Mouse (Mus musculus): ENCODE results near the gene Aurkb.

Aurkb gene

GRCm38 (mm10) chr11:69036486-69037230 is 8.8 kb upstream of the Aurkb start:
- peak; percentile 88 to 89 for DNase-seq (ENCODE audit: low spot score in 2 of 2)

- peak; percentile 82 to 85 for DNase-seq (ENCODE audit: low spot score in 2 of 2)
These were observed 8.0 kb upstream of the Aurkb start for GRCm38 (mm10) chr11:69037231-69038061.

- DNase-seq (ENCODE audit: low spot score in 2 of 2) = no peak
These were observed 7.3 kb upstream of the Aurkb start for GRCm38 (mm10) chr11:69038173-69038572.

GRCm38 (mm10) chr11:69046395-69046774 is 938 bp downstream of the Aurkb start:
- DNase-seq (ENCODE audit: low spot score in 2 of 2) = peak in 1 of 2 experiments; percentile 38

GRCm38 (mm10) chr11:69047592-69047991 is 2.1 kb downstream of the Aurkb start:
- DNase-seq (ENCODE audit: low spot score in 2 of 2) = no peak

DNA sequence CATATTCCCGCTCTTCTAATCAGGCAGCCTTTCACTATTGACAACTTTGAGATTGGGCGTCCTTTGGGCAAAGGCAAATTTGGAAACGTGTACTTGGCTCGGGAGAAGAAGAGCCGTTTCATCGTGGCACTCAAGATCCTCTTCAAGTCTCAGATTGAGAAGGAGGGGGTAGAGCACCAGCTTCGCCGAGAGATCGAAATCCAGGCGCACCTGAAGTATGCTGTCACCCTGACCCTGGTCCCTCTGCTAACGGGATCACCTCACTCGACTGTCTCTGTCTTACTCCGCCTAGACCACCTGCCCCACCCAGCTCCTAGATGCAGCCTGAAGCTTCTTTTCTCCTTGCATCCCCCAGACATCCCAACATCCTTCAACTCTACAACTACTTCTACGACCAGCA is 2.7 kb downstream of the Aurkb start:
- no peak for DNase-seq (ENCODE audit: low spot score in 2 of 2)

- no peak for DNase-seq (ENCODE audit: low spot score in 2 of 2)
These were observed 5.3 kb downstream of the Aurkb start for GRCm38 (mm10) chr11:69050748-69051147.

GRCm38 (mm10) chr11:69051771-69052170 is 6.3 kb downstream of the Aurkb start:
- no peak for DNase-seq (ENCODE audit: low spot score in 2 of 2)

GRCm38 (mm10) chr11:69052824-69053421 is 7.5 kb downstream of the Aurkb start:
- no peak for DNase-seq (ENCODE audit: low spot score in 2 of 2)

GRCm38 (mm10) chr11:69053848-69054247 is 8.4 kb downstream of the Aurkb start:
- no peak for DNase-seq (ENCODE audit: low spot score in 2 of 2)

- no peak for DNase-seq (ENCODE audit: low spot score in 2 of 2)
These were observed 12.8 kb downstream of the Aurkb start for GRCm38 (mm10) chr11:69058265-69058664.

- peak in 1 of 2 experiments; percentile 32 for DNase-seq (ENCODE audit: low spot score in 2 of 2)
These were observed 13.4 kb downstream of the Aurkb start for GRCm38 (mm10) chr11:69058729-69059356.

GRCm38 (mm10) chr11:69059357-69059974 is 14.0 kb downstream of the Aurkb start, which contains the start of gene Borcs6:
Gene Borcs6 (plus strand): TSS chr11:69059717.
- peak; percentile 80 to 93 for DNase-seq (ENCODE audit: low spot score in 2 of 2)

GRCm38 (mm10) chr11:69059975-69060411 is 14.5 kb downstream of the Aurkb start:
- DNase-seq (ENCODE audit: low spot score in 2 of 2) = peak in 1 of 2 experiments; percentile 71

DNA sequence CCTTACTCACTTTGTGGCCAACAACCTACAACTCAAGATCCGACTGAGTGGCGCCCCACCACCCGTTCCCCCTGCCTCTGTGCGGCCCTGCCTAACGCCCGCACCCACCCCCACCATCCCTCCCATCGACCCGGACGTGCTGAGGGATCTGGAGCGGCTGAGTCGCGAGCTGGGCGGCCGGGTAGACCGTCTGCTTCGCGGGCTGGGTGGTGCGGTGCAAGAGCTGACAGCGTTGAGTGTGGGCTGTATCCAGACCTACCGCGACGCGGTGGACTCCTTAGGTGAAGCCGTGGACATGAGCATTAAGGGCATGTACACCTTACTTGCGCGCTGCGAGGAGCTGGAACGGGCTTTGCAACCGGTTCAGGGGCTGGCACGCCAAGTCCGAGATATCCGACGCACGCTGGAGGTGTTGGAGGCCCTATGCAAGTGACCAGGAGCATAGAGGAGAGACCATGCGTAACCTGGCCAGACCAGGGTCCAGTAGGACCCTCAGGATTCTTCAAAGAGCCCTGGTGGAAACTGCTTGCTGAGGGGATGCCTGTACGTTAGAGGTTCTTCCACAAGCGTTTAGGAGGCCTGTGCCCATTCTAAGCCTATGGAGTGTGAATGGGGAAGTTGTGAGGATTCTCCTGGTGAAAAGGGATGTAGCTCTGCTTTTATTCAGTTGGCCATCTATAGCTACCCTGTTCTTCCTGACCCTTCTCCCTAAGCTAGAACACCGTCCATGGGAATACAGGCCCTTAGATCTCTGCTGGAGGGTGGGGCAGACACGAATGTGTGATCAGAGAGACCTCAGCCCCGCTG is 15.2 kb downstream of the Aurkb start:
- peak; percentile 55 to 66 for DNase-seq (ENCODE audit: low spot score in 2 of 2)

DNA sequence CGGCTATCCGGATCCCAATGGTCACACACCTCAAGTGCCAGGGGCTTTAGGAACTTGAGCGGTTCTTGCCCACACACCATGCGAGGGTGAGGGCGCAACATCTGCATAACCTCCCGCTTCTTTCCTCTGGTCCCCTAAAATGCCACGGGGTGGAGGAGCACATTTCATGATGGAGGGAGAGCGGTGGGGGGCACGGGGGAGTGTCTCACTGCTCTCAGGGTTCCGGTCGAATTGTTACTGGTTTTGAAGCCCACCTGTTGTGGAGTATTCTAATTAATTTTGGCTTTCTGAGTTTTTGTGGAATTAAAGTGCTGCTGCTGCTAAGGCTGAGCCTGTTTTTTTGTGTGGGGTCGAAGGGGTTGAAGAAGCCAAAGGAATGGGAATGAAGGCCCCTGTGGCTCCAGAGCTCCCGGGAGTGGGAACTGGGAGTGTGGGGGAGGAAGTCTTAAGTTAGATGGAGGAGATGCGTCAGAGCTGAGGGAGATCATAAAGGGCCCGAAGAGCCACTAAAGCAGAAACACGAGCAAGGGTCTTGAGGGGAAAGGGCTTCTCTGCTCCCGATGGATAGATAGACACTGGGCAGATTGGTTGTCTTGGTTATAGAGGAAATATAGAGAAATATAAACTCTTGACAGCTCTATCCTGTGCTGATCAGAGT is 15.9 kb downstream of the Aurkb start:
- DNase-seq (ENCODE audit: low spot score in 2 of 2) = peak in 1 of 2 experiments; percentile 36

DNA sequence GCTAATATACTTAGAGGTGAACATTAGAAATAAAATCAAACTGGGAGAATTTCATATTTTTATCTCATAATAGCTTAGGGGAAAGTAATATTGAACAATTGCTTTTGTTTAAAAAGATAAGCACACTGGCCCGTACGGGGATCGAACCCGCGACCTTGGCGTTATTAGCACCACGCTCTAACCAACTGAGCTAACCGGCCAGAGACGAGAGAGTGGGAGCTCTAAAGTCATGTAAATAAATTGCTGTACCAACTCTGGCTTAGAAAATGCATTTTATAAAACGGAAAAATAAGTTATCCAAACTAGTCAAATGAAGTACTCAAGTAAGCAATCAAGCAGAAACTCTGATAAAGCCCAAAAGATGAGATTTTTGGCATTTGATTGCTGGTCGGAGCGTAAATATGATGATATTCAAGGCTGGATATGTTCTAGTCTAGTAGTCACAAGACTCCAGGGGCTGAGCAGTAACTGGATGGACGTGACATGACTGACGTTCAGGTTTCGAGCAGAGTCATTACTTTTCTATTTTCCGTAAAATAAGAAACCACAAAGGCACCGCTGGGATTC is 16.8 kb downstream of the Aurkb start:
- DNase-seq (ENCODE audit: low spot score in 2 of 2) = peak; percentile 77 to 83

- peak; percentile 94 to 97 for DNase-seq (ENCODE audit: low spot score in 2 of 2)
These were observed 17.3 kb downstream of the Aurkb start for GRCm38 (mm10) chr11:69062761-69063224.

- DNase-seq (ENCODE audit: low spot score in 2 of 2) = peak; percentile 91
These were observed 18.2 kb downstream of the Aurkb start for GRCm38 (mm10) chr11:69063413-69064201.
